Mouse (Mus musculus) T-helper 1 cell (primary cell): ENCODE results near the gene Npm1.

Experiments
- in situ Hi-C: fragments of 300-600 bp; cut with MboI, MseI; formaldehyde crosslinking; loops from one replicate; pipeline ENCODE4 v1.15.1; 2025; ENCODE audit warnings: high pct_unique_total_duplicates

The Npm1 gene

GRCm38 (mm10) chr11:33162998-33163506 lies at the start of gene Npm1:
Gene Npm1 (minus strand): TSS chr11:33163206.
- in situ Hi-C loops, result loop anchor here (25.0 kb wide), 2 partner anchors 899 to 1549 kb away; no protein-coding TSS in a partner anchor

GRCm38 (mm10) chr11:33207411-33207810 lies 44.4 kb upstream of the Npm1 start:
- in situ Hi-C loops, result no loop called here

GRCm38 (mm10) chr11:33204966-33205365 lies 42.0 kb upstream of the Npm1 start:
- in situ Hi-C loops, result no loop called here

GRCm38 (mm10) chr11:33204329-33204705 lies 41.3 kb upstream of the Npm1 start:
- in situ Hi-C loops, result no loop called here

GRCm38 (mm10) chr11:33203383-33204328 lies 40.6 kb upstream of the Npm1 start, which contains the start of gene Tlx3:
Gene Tlx3 (minus strand): TSS chr11:33203589.
- in situ Hi-C loops, result no loop called here

- in situ Hi-C loops, result no loop called here
Observed at GRCm38 (mm10) chr11:33202972-33203371, 40.0 kb upstream of the Npm1 start.

GRCm38 (mm10) chr11:33202296-33202695 lies 39.3 kb upstream of the Npm1 start:
- in situ Hi-C loops, result no loop called here

- in situ Hi-C loops, result no loop called here
Observed at GRCm38 (mm10) chr11:33201626-33202010, 38.6 kb upstream of the Npm1 start.

GRCm38 (mm10) chr11:33200764-33201625 lies 38.0 kb upstream of the Npm1 start:
- in situ Hi-C loops, result no loop called here

- in situ Hi-C loops, result no loop called here
Observed at GRCm38 (mm10) chr11:33199906-33200763, 37.1 kb upstream of the Npm1 start.

- in situ Hi-C loops, result no loop called here
Observed at GRCm38 (mm10) chr11:33199117-33199514, 36.1 kb upstream of the Npm1 start.

GRCm38 (mm10) chr11:33198351-33199116 lies 35.5 kb upstream of the Npm1 start:
- in situ Hi-C loops, result no loop called here

GRCm38 (mm10) chr11:33197673-33198072 lies 34.7 kb upstream of the Npm1 start:
- in situ Hi-C loops, result no loop called here

- in situ Hi-C loops, result no loop called here
Observed at GRCm38 (mm10) chr11:33197133-33197514, 34.1 kb upstream of the Npm1 start.

- in situ Hi-C loops, result no loop called here
Observed at GRCm38 (mm10) chr11:33196447-33197132, 33.6 kb upstream of the Npm1 start.

GRCm38 (mm10) chr11:33195531-33196446 lies 32.8 kb upstream of the Npm1 start:
- in situ Hi-C loops, result no loop called here

GRCm38 (mm10) chr11:33195061-33195460 lies 32.1 kb upstream of the Npm1 start:
- in situ Hi-C loops, result no loop called here

- in situ Hi-C loops, result no loop called here
Observed at GRCm38 (mm10) chr11:33193695-33194094, 30.7 kb upstream of the Npm1 start.

GRCm38 (mm10) chr11:33181804-33182203 lies 18.8 kb upstream of the Npm1 start:
- in situ Hi-C loops, result no loop called here
